Mouse (Mus musculus): ENCODE results near the gene Tlr4.

DNA sequence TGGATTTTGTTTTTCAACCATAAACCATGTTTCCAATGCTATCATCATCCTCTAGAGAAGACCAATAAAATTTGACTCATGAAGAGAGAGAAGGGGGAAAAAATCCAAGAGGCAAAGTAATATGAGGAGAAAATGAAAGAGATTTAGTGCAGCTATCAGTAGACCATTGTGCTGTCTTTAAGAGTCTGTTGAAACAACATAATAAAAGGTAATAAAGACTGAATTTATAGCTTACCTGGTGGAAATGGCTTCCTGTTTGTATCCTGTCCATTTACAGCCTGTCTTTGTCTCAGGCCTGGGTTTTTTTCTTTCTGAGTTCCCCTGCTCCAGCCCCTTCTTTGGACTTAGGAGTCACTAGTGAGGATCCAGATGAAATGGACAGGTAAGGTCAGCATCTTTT lies 81.0 kb downstream of the Tlr4 start:
- no peak for TF ChIP-seq POLR2A (IDR thresholded peaks at IDR 0.05; ENCODE audit: low read depth, low read length)
- TF ChIP-seq CTCF (IDR thresholded peaks at IDR 0.05; ENCODE audit: extremely low read depth, insufficient read depth, insufficient read length, insufficient replicate concordance) = no peak

All from spleen, adult 2 months (tissue).